Mouse (Mus musculus): Measurements from ENCODE around the gene Arrdc2. TPM values are rescaled to one million over a fixed set of nuclear protein-coding genes. Genes with fewer than 3 reads are reported as not detected.

Gene Arrdc2
- total and polyA plus RNA-seq, 2 experiments from 2014 or later: 3.0 to 4.5 TPM

DNA sequence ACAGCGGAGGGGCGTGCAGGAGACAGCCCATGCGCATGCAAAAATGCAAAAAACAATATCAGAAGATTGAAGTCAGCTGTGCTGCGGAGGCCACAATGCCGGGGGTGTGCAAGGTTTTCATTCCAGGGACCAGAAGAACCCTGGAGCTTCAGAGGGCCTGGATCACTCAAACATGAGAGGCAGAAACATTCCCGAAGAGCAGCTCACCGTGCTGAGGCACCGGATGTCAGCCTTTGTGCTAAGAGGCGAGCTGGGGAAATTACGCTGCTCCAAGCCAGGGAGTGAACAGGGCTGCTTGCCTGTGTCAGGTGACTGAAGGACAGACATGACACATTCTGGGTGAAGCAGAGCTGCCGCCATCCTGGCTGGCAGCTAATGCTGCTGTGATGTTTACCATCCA is 41.0 kb upstream of the Arrdc2 start:
- TF ChIP-seq CTCF (IDR thresholded peaks at IDR 0.05; ENCODE audit: low read depth) (no peak), EP300 (IDR thresholded peaks at IDR 0.05; ENCODE audit: low read depth) (no peak)
- DNase-seq (ENCODE audit: low spot score) (no peak), ATAC-seq (ENCODE audit: insufficient read depth, low read depth) (peak; percentile 30; the same call in 1 of the 2 replicates)
- Histone ChIP-seq H3K27ac (ENCODE audit: low read depth) (no peak overlapping the region), H3K9me3 (replicated peaks; ENCODE audit: control insufficient read depth, low read length) (no peaks in the 10 kb centered on the region), H3K36me3 (replicated peaks; ENCODE audit: control insufficient read depth, insufficient read depth, low read length) (no peaks in the 10 kb centered on the region), H3K4me1 (ENCODE audit: control insufficient read depth, insufficient read depth) (peaks cover 5% of the 10 kb centered on the region; the same call in 1 of the 2 replicates), H3K4me2 (ENCODE audit: low read depth, low read length) (no peak overlapping the region), H3K4me3 (ENCODE audit: low read depth, low read length) (no peak overlapping the region), H3K9ac (replicated peaks; ENCODE audit: low read depth, low read length) (no peak overlapping the region), H3K27me3 (ENCODE audit: control insufficient read depth, insufficient read depth, low read length) (no peaks in the 10 kb centered on the region)
- 17% methylated on average over 11 of the region's 11 CpGs for WGBS

DNA sequence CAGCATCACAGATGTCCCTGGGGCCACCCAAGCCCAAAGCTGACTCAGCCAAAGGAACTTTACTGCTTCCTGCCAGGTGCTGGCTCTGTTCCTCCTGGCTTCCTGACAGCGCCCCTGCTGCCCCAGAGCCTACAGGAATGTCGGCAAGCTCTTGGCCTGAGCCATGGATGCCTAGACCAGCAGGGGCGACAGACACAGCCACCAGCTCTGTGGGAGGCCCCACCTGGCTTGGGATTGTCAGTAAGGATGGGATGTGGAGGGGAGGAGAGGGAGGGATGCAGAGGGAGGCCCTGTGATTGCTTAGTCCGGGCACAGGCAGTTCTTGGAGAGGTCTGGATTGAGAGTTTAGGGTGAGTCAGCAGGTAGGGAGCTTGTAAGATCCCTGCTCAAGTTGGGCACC is 40.6 kb upstream of the Arrdc2 start:
- DNase-seq (ENCODE audit: low spot score): no peak
- TF ChIP-seq EP300 (IDR thresholded peaks at IDR 0.05; ENCODE audit: low read depth) (no peak), CTCF (IDR thresholded peaks at IDR 0.05; ENCODE audit: low read depth) (no peak)
- WGBS: 4% methylated on average over 4 of the region's 4 CpGs
- no peak overlapping the region for H3K4me3 ChIP-seq (ENCODE audit: low read depth, low read length)
- H3K36me3 ChIP-seq (replicated peaks; ENCODE audit: control insufficient read depth, insufficient read depth, low read length): no peaks in the 10 kb centered on the region
- no peak overlapping the region for H3K4me2 ChIP-seq (ENCODE audit: low read depth, low read length)
- no peaks in the 10 kb centered on the region for H3K27me3 ChIP-seq (ENCODE audit: control insufficient read depth, insufficient read depth, low read length)
- no peak overlapping the region for H3K27ac ChIP-seq (ENCODE audit: low read depth)
- no peaks in the 10 kb centered on the region for H3K9me3 ChIP-seq (replicated peaks; ENCODE audit: control insufficient read depth, low read length)
- H3K9ac ChIP-seq (replicated peaks; ENCODE audit: low read depth, low read length): no peak overlapping the region
- peaks cover 5% of the 10 kb centered on the region; the same call in 1 of the 2 replicates for H3K4me1 ChIP-seq (ENCODE audit: control insufficient read depth, insufficient read depth)
- peak; percentile 58 for ATAC-seq (ENCODE audit: insufficient read depth, low read depth)

DNA sequence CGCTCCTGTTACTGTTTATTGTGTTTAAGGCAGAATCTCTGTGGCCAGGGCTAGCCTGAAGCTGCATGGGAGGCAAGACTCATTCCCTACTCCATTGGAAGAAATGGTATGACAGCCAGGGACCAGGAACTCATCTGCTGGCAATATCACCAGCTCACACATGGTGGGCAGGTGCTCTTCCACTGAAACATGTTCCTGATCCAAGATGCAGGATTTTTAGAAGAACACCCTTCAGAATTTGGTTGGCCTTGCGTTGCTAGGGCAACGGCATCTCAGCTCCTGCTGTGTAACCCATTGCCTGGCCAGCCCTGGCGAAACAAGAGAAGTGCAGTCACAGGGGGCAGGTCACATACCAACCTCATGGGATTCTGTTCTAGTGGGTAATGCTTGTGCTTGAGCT is 40.0 kb upstream of the Arrdc2 start:
- Histone ChIP-seq H3K9ac (replicated peaks; ENCODE audit: low read depth, low read length) (no peak overlapping the region), H3K27ac (ENCODE audit: low read depth) (no peak overlapping the region), H3K27me3 (ENCODE audit: control insufficient read depth, insufficient read depth, low read length) (no peaks in the 10 kb centered on the region), H3K36me3 (replicated peaks; ENCODE audit: control insufficient read depth, insufficient read depth, low read length) (no peaks in the 10 kb centered on the region), H3K4me3 (ENCODE audit: low read depth, low read length) (no peak overlapping the region), H3K9me3 (replicated peaks; ENCODE audit: control insufficient read depth, low read length) (no peaks in the 10 kb centered on the region), H3K4me1 (ENCODE audit: control insufficient read depth, insufficient read depth) (peaks cover 5% of the 10 kb centered on the region; the same call in 1 of the 2 replicates), H3K4me2 (ENCODE audit: low read depth, low read length) (no peak overlapping the region)
- 55% methylated on average over 4 of the region's 4 CpGs for WGBS
- no peak for DNase-seq (ENCODE audit: low spot score)
- TF ChIP-seq CTCF (IDR thresholded peaks at IDR 0.05; ENCODE audit: low read depth) (no peak), EP300 (IDR thresholded peaks at IDR 0.05; ENCODE audit: low read depth) (no peak)
- no peak for ATAC-seq (ENCODE audit: insufficient read depth, low read depth)

DNA sequence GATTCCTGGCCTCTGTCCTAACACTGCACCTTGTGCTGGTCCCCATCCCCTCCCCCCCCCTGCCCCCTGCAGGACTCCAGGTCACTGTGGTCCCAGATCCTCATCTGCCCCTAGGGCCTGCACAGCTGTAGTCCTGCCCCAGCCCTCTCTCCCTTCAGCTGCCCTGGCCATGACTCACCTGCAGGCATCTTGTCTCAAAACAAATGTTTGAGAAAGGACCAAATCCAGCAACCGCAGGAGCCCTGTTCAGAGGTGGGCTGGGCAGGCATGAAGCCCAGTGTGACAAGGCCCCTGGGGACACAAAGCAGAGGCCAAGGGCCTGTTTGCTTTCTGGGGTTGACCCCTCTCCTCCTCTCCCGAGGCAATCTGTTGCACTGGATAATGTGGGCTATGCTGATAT is 38.7 kb upstream of the Arrdc2 start:
- Histone ChIP-seq H3K4me3 (ENCODE audit: low read depth, low read length) (no peak overlapping the region), H3K9me3 (replicated peaks; ENCODE audit: control insufficient read depth, low read length) (no peaks in the 10 kb centered on the region), H3K36me3 (replicated peaks; ENCODE audit: control insufficient read depth, insufficient read depth, low read length) (no peaks in the 10 kb centered on the region), H3K4me1 (ENCODE audit: control insufficient read depth, insufficient read depth) (peaks cover 5% of the 10 kb centered on the region; the same call in 1 of the 2 replicates), H3K9ac (replicated peaks; ENCODE audit: low read depth, low read length) (no peak overlapping the region), H3K27ac (ENCODE audit: low read depth) (no peak overlapping the region), H3K27me3 (ENCODE audit: control insufficient read depth, insufficient read depth, low read length) (no peaks in the 10 kb centered on the region), H3K4me2 (ENCODE audit: low read depth, low read length) (no peak overlapping the region)
- WGBS: 41% methylated on average over 2 of the region's 2 CpGs
- TF ChIP-seq CTCF (IDR thresholded peaks at IDR 0.05; ENCODE audit: low read depth) (no peak), EP300 (IDR thresholded peaks at IDR 0.05; ENCODE audit: low read depth) (no peak)
- ATAC-seq (ENCODE audit: insufficient read depth, low read depth) (no peak), DNase-seq (ENCODE audit: low spot score) (no peak)

DNA sequence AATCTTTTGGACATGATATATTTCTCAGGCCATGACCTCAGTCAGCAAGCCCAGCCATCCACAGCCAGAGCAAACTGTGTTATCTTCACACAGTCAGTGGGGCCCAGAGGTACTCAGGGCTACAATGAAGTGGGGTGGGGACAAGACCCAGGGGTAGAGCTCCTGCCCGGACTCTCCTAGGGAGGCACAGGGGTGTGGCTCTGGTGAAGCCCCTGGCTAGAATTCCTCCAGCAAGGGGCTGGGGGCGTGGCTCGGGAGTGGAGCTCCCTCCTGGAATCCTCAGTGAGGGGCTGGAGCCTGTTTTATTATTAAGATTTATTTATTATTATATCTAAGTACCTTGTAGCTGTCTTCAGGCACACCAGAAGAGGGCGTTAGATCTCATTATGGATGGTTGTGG is 36.9 kb upstream of the Arrdc2 start:
- peaks cover 5% of the 10 kb centered on the region; the same call in 1 of the 2 replicates for H3K4me1 ChIP-seq (ENCODE audit: control insufficient read depth, insufficient read depth)
- no peak for ATAC-seq (ENCODE audit: insufficient read depth, low read depth)
- no peaks in the 10 kb centered on the region for H3K36me3 ChIP-seq (replicated peaks; ENCODE audit: control insufficient read depth, insufficient read depth, low read length)
- 43% methylated on average over 4 of the region's 4 CpGs for WGBS
- no peak overlapping the region for H3K9ac ChIP-seq (replicated peaks; ENCODE audit: low read depth, low read length)
- no peaks in the 10 kb centered on the region for H3K9me3 ChIP-seq (replicated peaks; ENCODE audit: control insufficient read depth, low read length)
- H3K4me3 ChIP-seq (ENCODE audit: low read depth, low read length): no peak overlapping the region
- H3K4me2 ChIP-seq (ENCODE audit: low read depth, low read length): no peak overlapping the region
- TF ChIP-seq EP300 (IDR thresholded peaks at IDR 0.05; ENCODE audit: low read depth) (no peak), CTCF (IDR thresholded peaks at IDR 0.05; ENCODE audit: low read depth) (no peak)
- no peaks in the 10 kb centered on the region for H3K27me3 ChIP-seq (ENCODE audit: control insufficient read depth, insufficient read depth, low read length)
- no peak for DNase-seq (ENCODE audit: low spot score)
- H3K27ac ChIP-seq (ENCODE audit: low read depth): no peak overlapping the region

DNA sequence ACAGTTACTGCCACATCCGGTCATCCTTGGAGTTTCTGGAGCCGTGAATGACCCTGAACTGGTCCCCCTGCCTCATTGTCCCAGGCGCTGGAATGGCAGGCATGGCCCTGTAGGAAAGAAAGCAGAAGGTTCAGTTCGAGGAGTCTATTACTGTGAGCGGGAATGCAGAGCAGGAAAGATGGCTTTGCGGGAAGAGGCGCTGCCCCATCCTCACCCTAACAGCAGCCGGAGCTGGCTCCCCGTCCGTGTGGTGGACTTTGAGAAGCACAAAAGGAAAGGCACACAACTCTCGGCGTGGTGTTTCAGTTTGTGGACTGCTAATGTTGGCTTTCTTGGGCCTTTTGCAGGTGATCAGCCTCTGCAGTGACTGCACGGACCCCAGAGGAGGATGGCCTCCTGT is 34.9 kb upstream of the Arrdc2 start:
- WGBS: 88% methylated on average over 13 of the region's 13 CpGs
- TF ChIP-seq CTCF (IDR thresholded peaks at IDR 0.05; ENCODE audit: low read depth): no peak
- TF ChIP-seq EP300 (IDR thresholded peaks at IDR 0.05; ENCODE audit: low read depth): no peak
- Histone ChIP-seq H3K4me1 (ENCODE audit: control insufficient read depth, insufficient read depth) (no peaks in the 10 kb centered on the region), H3K36me3 (replicated peaks; ENCODE audit: control insufficient read depth, insufficient read depth, low read length) (no peaks in the 10 kb centered on the region), H3K4me3 (ENCODE audit: low read depth, low read length) (no peak overlapping the region), H3K9me3 (replicated peaks; ENCODE audit: control insufficient read depth, low read length) (no peaks in the 10 kb centered on the region), H3K9ac (replicated peaks; ENCODE audit: low read depth, low read length) (no peak overlapping the region), H3K27ac (ENCODE audit: low read depth) (no peak overlapping the region), H3K27me3 (ENCODE audit: control insufficient read depth, insufficient read depth, low read length) (no peaks in the 10 kb centered on the region), H3K4me2 (ENCODE audit: low read depth, low read length) (no peak overlapping the region)
- no peak for ATAC-seq (ENCODE audit: insufficient read depth, low read depth)
- no peak for DNase-seq (ENCODE audit: low spot score)
